Mouse (Mus musculus) layer of hippocampus, postnatal 25 days (tissue): Measurements from ENCODE around the gene Best1. TPM values are rescaled to one million over a fixed set of nuclear protein-coding genes. Genes with fewer than 3 reads are reported as not detected.

ENCODE experiments used
- DNase-seq, 2 experiments: peaks; one replicate each; pipeline ENCODE4 v3.0.0; 2022; ENCODE audit warnings: mixed read lengths in 2 of 2, low spot score in 1 of 2; ENCODE audit errors: extremely low spot score in 1 of 2
- total RNA-seq, 2 experiments: library from RNA; stranded (reverse); gene quantifications; 2 replicates each; pipeline ENCODE4 v1.2.3; 2021

Best1 gene
- total RNA-seq, 2 experiments from 2014 or later = 0.85 to 0.96 TPM

DNA sequence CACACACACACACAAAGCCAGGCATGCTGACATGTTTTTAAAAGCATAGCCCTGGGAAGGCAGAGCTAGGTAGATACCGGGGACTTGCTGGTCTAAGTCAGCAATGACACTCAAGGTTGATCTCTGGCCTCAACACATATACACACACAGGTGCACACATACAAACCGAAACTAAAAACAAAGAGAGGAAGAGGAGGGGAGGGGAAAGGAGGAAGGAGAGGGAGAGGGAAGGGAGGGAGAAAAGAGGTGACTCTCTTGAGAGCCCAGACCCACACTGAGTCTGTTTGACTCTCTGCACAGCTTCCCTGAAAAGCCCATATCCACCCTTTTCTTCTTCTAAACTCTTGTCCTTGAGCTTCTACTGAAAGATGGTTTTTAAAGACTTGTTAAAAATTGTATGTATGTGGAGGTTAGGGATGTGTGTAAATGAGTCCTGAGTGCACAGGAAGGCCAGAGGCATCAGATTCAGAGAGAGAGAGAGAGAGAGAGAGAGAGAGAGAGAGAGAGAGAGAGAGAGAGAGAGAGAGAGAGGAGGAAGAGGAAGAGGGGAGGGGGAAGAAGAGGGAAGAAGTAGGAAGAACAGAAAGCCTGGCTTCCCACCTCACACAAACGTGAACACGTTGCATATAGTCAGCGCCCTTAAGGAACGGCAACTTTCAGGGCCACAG is 63.1 kb downstream of the Best1 start:
- no peak for DNase-seq

GRCm38 (mm10) chr19:9937428-9937827 is 64.0 kb downstream of the Best1 start:
- DNase-seq = no peak

DNA sequence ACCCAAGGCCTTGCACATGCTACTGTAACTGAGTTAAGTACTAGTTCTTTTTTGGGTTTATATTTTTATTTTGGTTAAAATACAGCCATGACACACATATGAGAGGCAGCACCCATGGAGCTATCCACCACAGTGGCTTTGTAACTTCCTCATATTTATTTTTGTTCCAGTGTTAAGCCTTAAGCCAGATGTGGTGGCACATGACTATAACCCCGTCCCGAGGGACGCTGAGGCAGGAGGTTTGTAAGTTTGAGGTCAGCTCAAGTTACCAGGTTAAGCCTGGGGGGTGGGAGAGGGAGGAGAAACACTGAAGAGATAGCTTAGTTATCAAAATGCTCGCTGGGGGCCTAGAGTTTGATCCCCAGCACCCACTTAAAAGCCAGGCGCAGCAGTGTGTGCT is 64.9 kb downstream of the Best1 start:
- no peak for DNase-seq

Other genes with a start within 250 kb of the Best1 start
- not detected for gene Scgb2a2, start 154.1 kb downstream of the Best1 start, total RNA-seq
- gene Incenp, start 102.1 kb downstream of the Best1 start, total RNA-seq = 10 to 100 TPM; 13.2 to 14.8 TPM
- gene Fth1, start 21.0 kb downstream of the Best1 start, total RNA-seq = 1,000 to 10,000 TPM; 2,794 to 3,082 TPM
- gene Rab3il1, start within 50 bp of the Best1 start, total RNA-seq = 1 to 10 TPM; 9.3 TPM
- 10 to 100 TPM; 26.3 to 27.9 TPM for gene Fads3, start 39.9 kb upstream of the Best1 start, total RNA-seq
- gene Fads2, start 100.1 kb upstream of the Best1 start, total RNA-seq = 100 to 1,000 TPM; 164 to 182 TPM
- gene Fads1, start 181.3 kb upstream of the Best1 start, total RNA-seq = 100 to 1,000 TPM; 181 to 195 TPM
- gene Tmem258, start 202.4 kb upstream of the Best1 start, total RNA-seq = 10 to 100 TPM; 84.3 to 92.4 TPM
- gene Fen1, start 202.5 kb upstream of the Best1 start, total RNA-seq = 1 to 10 TPM; 9.1 to 9.4 TPM
- gene Myrf, start 239.1 kb upstream of the Best1 start, total RNA-seq = 10 to 100 TPM; 30.5 to 32.4 TPM